Mouse (Mus musculus) heart, postnatal 0 days (tissue): ENCODE data around the gene Pcx.

Experiments used
- CTCF ChIP-seq: IDR thresholded peaks from 2 replicates; pipeline ENCODE4 v1.5.1; 2016; ENCODE audit warnings: antibody characterized with exemption, control low read depth, low read depth
- EP300 ChIP-seq: IDR thresholded peaks from 2 replicates; pipeline ENCODE4 v1.6.1; 2016; ENCODE audit warnings: antibody characterized with exemption, low read depth

GRCm38 (mm10) chr19:4535922-4536321 lies 25.6 kb downstream of the Pcx start:
- TF ChIP-seq EP300 (no peak), CTCF (no peak)
